8 mouse cellular contexts compared by ENCODE assay signal in the genomic region with DNA sequence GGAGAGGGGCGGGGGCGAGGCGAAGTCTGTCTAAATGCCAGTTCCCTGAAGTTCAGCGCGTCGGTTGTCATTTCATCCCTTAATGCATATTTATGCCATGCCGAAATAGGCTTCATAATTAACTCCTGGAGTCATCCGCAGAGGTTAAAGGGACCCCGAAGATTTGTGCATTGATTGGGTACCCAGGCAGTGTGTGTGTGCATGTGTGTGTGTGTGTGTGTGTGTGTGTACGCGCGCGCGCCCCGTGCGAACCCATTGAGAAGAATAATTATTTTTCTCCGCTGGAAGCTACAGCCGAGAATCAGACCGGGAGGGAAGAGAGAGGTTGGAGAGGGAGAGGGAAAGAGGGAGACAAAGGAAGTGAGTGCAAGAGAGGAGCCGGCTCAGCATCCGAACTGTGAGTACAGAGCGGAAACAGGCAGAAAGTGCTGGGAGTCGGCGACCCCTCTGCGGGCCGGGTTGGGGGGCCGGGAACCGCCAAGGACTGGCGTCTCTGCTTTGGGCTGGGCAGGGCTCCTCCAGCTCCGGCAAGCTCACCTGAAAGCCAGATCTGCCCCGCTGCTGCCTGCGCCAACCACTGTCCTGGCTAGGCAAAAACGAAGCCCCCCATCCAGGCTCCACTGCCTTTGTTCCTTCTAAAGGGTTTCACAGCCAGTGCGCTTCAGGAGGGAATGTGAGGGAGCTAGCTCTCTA. TPM values are rescaled to one million over a fixed set of nuclear protein-coding genes. Genes with fewer than 3 reads are reported as not detected.
DNase-seq lines count a peak whose midpoint lies in the region; ATAC-seq and TF ChIP-seq lines count a peak whose summit lies in the region.

TSS of gene Lemd1 (plus strand) at position 339 of the 693 bp plus-strand sequence.
TSS of gene AC124108.1 (plus strand) at position 365 of the 693 bp plus-strand sequence.

- no peak for TF ChIP-seq EP300 in liver, postnatal 0 days (IDR thresholded peaks at IDR 0.05; ENCODE audit: low read depth)

- no peak within 1 kb of the TSS for H3K27ac ChIP-seq in kidney, embryonic 14.5 days (ENCODE audit: low read depth, low read length)
- no peak within 1 kb of the TSS for H3K27ac ChIP-seq in bone marrow macrophage, adult 2 months (ENCODE audit: insufficient read depth, low read depth, low read length)
- peak within 1 kb of the TSS; percentile 100 for H3K27ac ChIP-seq in forebrain, embryonic 14.5 days (ENCODE audit: low read depth, low read length)
- H3K27ac ChIP-seq in liver, postnatal 0 days (ENCODE audit: low read depth), result no peak within 1 kb of the TSS

- intact Hi-C loops in gastrocnemius, postnatal 36 days (cut with DNase I), result no loop called here

- no peaks in the 10 kb centered on the region for H3K36me3 ChIP-seq in kidney, embryonic 14.5 days (ENCODE audit: control insufficient read depth, insufficient read depth, low read length)
- H3K36me3 ChIP-seq in forebrain, embryonic 14.5 days (ENCODE audit: control insufficient read depth, insufficient read depth, low read length), result peaks cover 4% of the 10 kb centered on the region; the same call in 1 of the 2 replicates
- H3K36me3 ChIP-seq in liver, postnatal 0 days (replicated peaks; ENCODE audit: insufficient read depth, low read length), result no peaks in the 10 kb centered on the region

- H3K27me3 ChIP-seq in kidney, embryonic 14.5 days (ENCODE audit: control insufficient read depth, insufficient read depth, low read length), result peaks cover 48% of the 10 kb centered on the region
- H3K27me3 ChIP-seq in forebrain, embryonic 14.5 days (replicated peaks; ENCODE audit: control insufficient read depth, insufficient read depth, low read length), result no peaks in the 10 kb centered on the region
- peaks cover 91% of the 10 kb centered on the region for H3K27me3 ChIP-seq in liver, postnatal 0 days (ENCODE audit: insufficient read depth, low read length)

- DNase-seq in kidney, adult 9 months, result no peak
- DNase-seq in forebrain, embryonic 14.5 days (ENCODE audit: low spot score), result peak; percentile 78
- DNase-seq in liver, postnatal 0 days, result no peak
- DNase-seq in gastrocnemius, postnatal 36 days, result no peak
- DNase-seq in frontal cortex, adult 2 months (ENCODE audit: extremely low spot score in 1 of 2, low spot score in 1 of 2), result no peak
- DNase-seq in left cerebral cortex, adult 8-10 months (ENCODE audit: low spot score in 2 of 2), result no peak

- TF ChIP-seq CTCF in bone marrow macrophage, adult 2 months (IDR thresholded peaks at IDR 0.05; ENCODE audit: low read depth, low read length), result no peak
- TF ChIP-seq CTCF in liver, postnatal 0 days (IDR thresholded peaks at IDR 0.05; ENCODE audit: low read depth), result no peak

- H3K4me3 ChIP-seq in kidney, embryonic 14.5 days (ENCODE audit: low read length), result peak within 1 kb of the TSS; percentile 60
- peak within 1 kb of the TSS; percentile 52 for H3K4me3 ChIP-seq in bone marrow macrophage, adult 2 months (ENCODE audit: insufficient read depth, low read length)
- peak within 1 kb of the TSS; percentile 91 for H3K4me3 ChIP-seq in forebrain, embryonic 14.5 days (ENCODE audit: low read depth, low read length)
- peak within 1 kb of the TSS; percentile 30 for H3K4me3 ChIP-seq in liver, postnatal 0 days (ENCODE audit: low read depth, low read length)

- peak; percentile 18; the same call in 1 of the 2 replicates for ATAC-seq in kidney, embryonic 14.5 days (ENCODE audit: low FRiP score, low TSS enrichment)
- ATAC-seq in forebrain, embryonic 14.5 days, result peak; percentile 27
- no peak for ATAC-seq in liver, postnatal 0 days

- peaks cover 23% of the 10 kb centered on the region for H3K4me1 ChIP-seq in kidney, embryonic 14.5 days (ENCODE audit: control insufficient read depth, insufficient read depth, low read length)
- H3K4me1 ChIP-seq in bone marrow macrophage, adult 2 months (ENCODE audit: control insufficient read depth, insufficient read depth, low read length), result peaks cover 9% of the 10 kb centered on the region
- peaks cover 44% of the 10 kb centered on the region for H3K4me1 ChIP-seq in forebrain, embryonic 14.5 days (ENCODE audit: control insufficient read depth, insufficient read depth, low read length)
- peaks cover 9% of the 10 kb centered on the region for H3K4me1 ChIP-seq in liver, postnatal 0 days (ENCODE audit: insufficient read depth)

- peak within 1 kb of the TSS; percentile 59 for H3K9ac ChIP-seq in kidney, embryonic 14.5 days (ENCODE audit: low read depth, low read length)
- peak within 1 kb of the TSS; percentile 99 for H3K9ac ChIP-seq in forebrain, embryonic 14.5 days (ENCODE audit: low read length)
- H3K9ac ChIP-seq in liver, postnatal 0 days (replicated peaks), result no peak within 1 kb of the TSS

- H3K9me3 ChIP-seq in kidney, embryonic 14.5 days (ENCODE audit: control insufficient read depth, low read length), result no peaks in the 10 kb centered on the region
- no peaks in the 10 kb centered on the region for H3K9me3 ChIP-seq in forebrain, embryonic 14.5 days (replicated peaks; ENCODE audit: control insufficient read depth, low read length)
- H3K9me3 ChIP-seq in liver, postnatal 0 days (ENCODE audit: low read length), result no peaks in the 10 kb centered on the region

- under 1% methylated on average over 34 of the region's 34 CpGs for WGBS in kidney, embryonic 14.5 days
- WGBS in forebrain, embryonic 14.5 days, result under 1% methylated on average over 34 of the region's 34 CpGs
- under 1% methylated on average over 32 of the region's 34 CpGs for WGBS in liver, postnatal 0 days (ENCODE audit: insufficient replicate concordance)

- TF ChIP-seq POLR2A in bone marrow macrophage, adult 2 months (IDR thresholded peaks at IDR 0.05; ENCODE audit: borderline replicate concordance, low read depth, low read length), result no peak

- peak within 1 kb of the TSS; percentile 99 for H3K4me2 ChIP-seq in kidney, embryonic 14.5 days (replicated peaks; ENCODE audit: low read depth, low read length)
- H3K4me2 ChIP-seq in forebrain, embryonic 14.5 days (ENCODE audit: low read length), result peak within 1 kb of the TSS; percentile 59
- peak within 1 kb of the TSS; percentile 72 for H3K4me2 ChIP-seq in liver, postnatal 0 days (ENCODE audit: low read depth, low read length)

RNA-seq across cellular contexts. Expression of gene Lemd1, which starts in this region (rescaled TPM):
- 0.37 TPM in 1 of 2 replicates, not detected in the other for polyA plus RNA-seq in kidney, embryonic 14.5 days (2014; fragmentation: Nextera tagmentation; extraction: Ambion mirVana)
- not detected in 2 replicates for polyA plus RNA-seq in bone marrow macrophage, adult 2 months (2012; ENCODE audit: insufficient read depth, insufficient read length, missing spikeins)
- 15.5 and 18.7 TPM in 2 replicates for polyA plus RNA-seq in forebrain, embryonic 14.5 days (2014; fragmentation: Nextera tagmentation; extraction: Ambion mirVana)
- not detected in 2 replicates for polyA plus RNA-seq in liver, postnatal 0 days (2015; fragmentation: Nextera tagmentation; extraction: Ambion mirVana)
- total RNA-seq in gastrocnemius, postnatal 36 days (2021), result not detected
- polyA plus RNA-seq in frontal cortex, adult 2 months (2012; rRNA removed), result 9.6 and 10.7 TPM in 2 replicates
- total RNA-seq in left cerebral cortex, adult 8-10 months (2022), result 1 to 10 TPM; 7.0 to 9.5 (median 8.1) TPM

RNA-seq across cellular contexts. Expression of gene AC124108.1, which starts in this region (rescaled TPM):
- polyA plus RNA-seq in kidney, embryonic 14.5 days (2014; fragmentation: Nextera tagmentation; extraction: Ambion mirVana), result 0.05 and 0.09 TPM in 2 replicates
- polyA plus RNA-seq in bone marrow macrophage, adult 2 months (2012; ENCODE audit: insufficient read depth, insufficient read length, missing spikeins), result not detected in 2 replicates
- polyA plus RNA-seq in forebrain, embryonic 14.5 days (2014; fragmentation: Nextera tagmentation; extraction: Ambion mirVana), result 2.2 and 2.9 TPM in 2 replicates
- polyA plus RNA-seq in liver, postnatal 0 days (2015; fragmentation: Nextera tagmentation; extraction: Ambion mirVana), result not detected in 2 replicates
- total RNA-seq in gastrocnemius, postnatal 36 days (2021), result not detected
- 6.4 and 6.8 TPM in 2 replicates for polyA plus RNA-seq in frontal cortex, adult 2 months (2012; rRNA removed)
- 1 to 10 TPM; 4.6 to 5.7 (median 4.7) TPM for total RNA-seq in left cerebral cortex, adult 8-10 months (2022)

Comparison
In these comparisons a context has a peak if more than half of its experiments do, and no peak if none do; other contexts are left out.
1. RNA of gene Lemd1 (total RNA-seq): 7.0 to 9.5 TPM in left cerebral cortex, adult 8-10 months; not detected in gastrocnemius, postnatal 36 days; every median in the first group is over 4 times any median in the second.
2. RNA of gene AC124108.1 (total RNA-seq): 4.6 to 5.7 TPM in left cerebral cortex, adult 8-10 months; not detected in gastrocnemius, postnatal 36 days; every median in the first group is over 4 times any median in the second.
3. Peak in ATAC-seq, H3K4me3 ChIP-seq, H3K9ac ChIP-seq and H3K4me2 ChIP-seq in kidney, embryonic 14.5 days; RNA of the genes that start here not detected or under 1 TPM.
4. H3K4me3 ChIP-seq: peak in every context shown above with its lines; median percentile 91 in forebrain, embryonic 14.5 days; 60 in kidney, embryonic 14.5 days; 52 in bone marrow macrophage, adult 2 months; 30 in liver, postnatal 0 days.
5. Peak in every context shown above with its lines, with median percentiles within 50 percentile points of each other: H3K4me2 ChIP-seq.